Mouse (Mus musculus) left cerebral cortex, adult 11 months (tissue): ENCODE measurements around the gene Carhsp1.

Source experiments
- DNase-seq: peaks from one replicate; pipeline ENCODE4 v3.0.0; 2022; ENCODE audit warnings: low spot score

Carhsp1 gene

DNA sequence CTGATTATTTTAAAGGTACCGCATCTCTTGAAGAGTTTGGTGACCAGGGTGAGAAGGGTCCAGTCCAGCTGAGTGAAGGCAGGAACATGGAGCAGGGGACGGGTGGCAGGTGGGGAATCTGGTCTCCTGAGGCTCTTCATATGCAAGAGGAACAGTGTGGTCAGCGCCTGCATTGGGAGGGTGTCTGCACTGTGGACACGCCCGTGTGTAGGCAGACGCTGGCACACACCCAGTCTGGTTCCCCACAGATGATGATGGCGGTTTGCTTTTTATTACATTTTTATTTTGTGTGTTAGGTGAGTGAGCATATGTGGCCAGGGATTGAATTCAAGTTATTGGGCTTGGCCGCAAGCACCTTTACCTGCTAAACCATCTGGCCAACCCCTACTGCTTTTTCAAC is 3.6 kb upstream of the Carhsp1 start:
- no peak for DNase-seq

DNA sequence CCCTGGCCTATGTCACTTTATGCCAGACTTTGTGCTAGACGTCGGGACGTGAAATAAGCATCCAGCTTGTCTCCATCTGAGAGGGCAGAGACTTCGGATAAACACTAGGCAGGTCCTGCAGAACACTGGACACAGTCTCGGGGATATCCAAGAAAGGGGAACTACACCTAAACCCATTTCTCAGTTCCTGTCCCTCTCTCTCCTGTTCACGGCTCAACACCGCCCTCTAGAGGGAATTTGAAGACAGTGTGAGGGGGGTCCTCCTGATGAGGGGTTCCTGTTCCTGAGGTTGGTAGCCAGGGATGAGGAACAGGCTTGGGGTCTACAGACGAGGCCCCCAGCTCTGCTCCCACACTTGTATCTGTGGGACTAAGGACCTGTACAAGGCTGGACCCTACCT is 2.2 kb upstream of the Carhsp1 start:
- no peak for DNase-seq

DNA sequence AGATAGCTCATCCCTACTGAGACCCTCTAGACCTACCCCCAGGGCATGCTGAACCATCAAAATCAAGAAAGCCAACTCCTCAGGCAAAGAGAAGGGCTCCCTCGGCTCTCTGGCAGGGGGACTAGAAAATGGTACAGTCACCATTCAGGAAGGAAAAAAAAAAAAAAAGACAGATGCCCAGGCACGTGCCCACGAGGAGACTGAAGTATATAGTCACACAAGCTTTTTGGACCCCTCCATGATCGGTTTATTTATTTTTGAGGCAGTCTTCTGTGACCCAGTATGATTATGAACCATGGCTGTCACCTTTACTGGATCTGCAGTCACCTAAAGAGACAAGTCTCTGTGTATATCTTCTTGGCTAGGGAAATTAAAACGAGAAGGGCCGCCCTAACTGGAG is 1.4 kb upstream of the Carhsp1 start:
- DNase-seq, result no peak

- no peak for DNase-seq
Observed at GRCm38 (mm10) chr16:8672811-8673210, 856 bp upstream of the Carhsp1 start.

- no peak for DNase-seq
Observed at GRCm38 (mm10) chr16:8672350-8672687, 364 bp upstream of the Carhsp1 start.

- no peak for DNase-seq
Observed at GRCm38 (mm10) chr16:8670041-8671035, 1.6 kb downstream of the Carhsp1 start.

GRCm38 (mm10) chr16:8669432-8669831 is 2.5 kb downstream of the Carhsp1 start:
- DNase-seq, result no peak

- DNase-seq, result no peak
Observed at GRCm38 (mm10) chr16:8668386-8668785, 3.6 kb downstream of the Carhsp1 start.

GRCm38 (mm10) chr16:8667814-8668213 is 4.1 kb downstream of the Carhsp1 start:
- DNase-seq, result no peak

DNA sequence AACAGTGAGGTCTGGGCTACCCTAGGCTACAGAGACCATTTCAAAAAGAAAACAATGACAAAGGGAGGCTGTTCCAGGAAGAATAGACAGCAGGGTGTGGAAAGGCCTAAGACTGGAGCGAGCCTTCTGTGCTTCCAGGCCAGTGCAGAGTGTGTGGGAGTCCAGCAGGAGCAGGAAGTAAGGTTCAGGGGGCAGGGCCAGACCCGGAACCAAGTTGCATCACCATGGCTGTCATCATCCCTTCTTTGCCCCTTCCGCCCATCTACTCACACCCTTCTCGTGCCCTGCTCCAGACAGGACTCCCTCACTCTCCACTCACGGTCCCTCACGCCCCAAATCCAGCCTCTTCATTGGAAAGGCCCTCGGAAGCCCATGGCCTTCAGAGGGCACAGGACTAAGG is 4.7 kb downstream of the Carhsp1 start:
- DNase-seq, result no peak

DNA sequence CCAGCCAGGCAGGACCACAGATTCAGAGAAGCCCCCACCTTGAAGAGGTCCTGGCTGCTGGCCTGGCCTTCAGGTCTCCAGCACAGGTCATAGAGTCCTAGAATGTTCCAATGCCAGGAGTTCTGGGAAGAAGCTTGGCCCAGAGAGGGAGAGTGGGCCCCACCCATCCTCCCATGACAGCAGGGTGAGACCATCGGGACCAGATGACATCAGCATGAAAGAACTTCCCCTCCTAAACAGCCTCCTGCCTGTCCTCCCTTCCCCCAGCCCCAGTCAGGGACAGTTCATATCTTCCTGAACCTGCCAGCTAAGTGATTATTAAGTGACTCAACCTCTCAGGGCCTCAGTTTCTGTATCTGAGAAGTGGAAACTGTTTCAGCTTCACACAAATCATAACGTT is 5.5 kb downstream of the Carhsp1 start:
- no peak for DNase-seq

DNA sequence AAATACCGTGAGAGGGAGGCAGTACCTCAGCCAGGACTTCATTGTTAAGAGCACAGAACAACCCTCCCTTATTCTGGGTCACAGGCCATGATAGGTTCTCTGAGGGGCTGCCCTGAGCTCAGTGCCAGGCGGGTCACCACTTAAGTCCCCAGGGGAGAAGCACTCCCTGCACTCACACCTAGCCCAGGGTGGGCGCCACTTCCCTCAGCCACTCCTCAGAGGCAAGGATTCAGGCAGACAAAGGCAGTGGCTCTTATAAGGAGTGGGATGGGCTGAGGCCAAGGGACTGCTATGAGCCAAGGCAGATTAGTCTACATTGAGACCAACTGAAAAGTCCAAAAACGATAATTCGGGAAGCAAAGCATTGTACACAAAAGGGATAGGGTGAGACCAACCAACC is 6.6 kb downstream of the Carhsp1 start:
- no peak for DNase-seq

GRCm38 (mm10) chr16:8663606-8664539 is 8.1 kb downstream of the Carhsp1 start:
- no peak for DNase-seq

DNA sequence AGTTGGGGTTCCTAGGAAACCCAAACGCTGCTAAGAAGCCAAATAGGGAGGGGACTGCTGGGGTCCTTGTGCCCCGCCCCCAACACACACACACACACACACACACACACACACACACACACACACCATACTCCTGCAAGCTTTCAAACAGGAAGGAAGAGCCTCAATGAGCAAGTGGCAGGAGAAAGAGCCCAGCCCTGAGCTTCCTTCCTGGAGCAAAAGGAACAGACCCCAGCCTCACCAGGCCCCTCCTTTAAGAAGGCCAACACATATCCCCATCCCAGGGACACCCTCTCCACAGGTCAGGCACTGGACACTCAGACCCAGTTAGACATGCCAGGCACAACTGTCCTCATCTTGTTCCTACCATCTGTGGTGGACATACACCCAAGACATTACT is 8.9 kb downstream of the Carhsp1 start:
- no peak for DNase-seq

DNA sequence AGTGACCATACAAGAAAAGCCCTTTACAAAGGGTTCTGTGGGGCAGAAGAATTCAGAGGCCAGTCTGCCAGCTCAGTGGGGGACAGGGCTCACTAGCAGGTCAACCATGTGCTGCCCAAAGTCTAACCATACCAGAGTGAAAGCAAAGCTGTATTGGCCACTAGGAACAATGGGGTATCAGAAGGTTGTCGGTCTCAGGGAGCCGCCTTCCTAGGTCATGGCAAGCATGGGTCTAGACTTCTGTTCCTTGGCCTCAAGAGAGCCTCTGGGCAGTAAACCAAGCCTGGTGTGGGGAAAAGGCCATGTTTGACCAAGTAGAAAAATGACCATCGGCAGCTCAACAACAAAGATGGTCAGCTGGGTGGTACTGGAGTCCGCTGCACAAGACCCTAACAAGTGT is 13.2 kb downstream of the Carhsp1 start:
- DNase-seq, result no peak

DNA sequence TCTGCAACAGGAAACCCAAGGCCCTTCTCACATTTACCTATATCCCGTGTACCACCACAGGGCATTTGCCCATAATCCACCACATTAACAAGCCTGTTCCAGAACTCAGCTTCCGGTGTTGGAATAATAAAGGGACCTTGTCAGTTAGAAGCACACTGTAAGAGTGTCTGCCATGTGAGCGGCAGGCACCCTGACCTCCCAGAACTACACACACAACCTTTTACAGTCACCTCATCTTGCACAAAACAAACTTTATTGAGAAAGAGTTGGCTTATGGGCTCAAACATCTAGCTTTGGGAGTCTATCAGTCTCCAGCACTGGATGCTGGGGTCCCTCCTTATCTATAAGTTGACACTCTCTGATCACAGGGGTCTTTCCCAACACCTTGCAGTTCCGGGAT is 13.6 kb downstream of the Carhsp1 start:
- no peak for DNase-seq

GRCm38 (mm10) chr16:8656256-8656655 is 15.7 kb downstream of the Carhsp1 start:
- DNase-seq, result no peak

DNA sequence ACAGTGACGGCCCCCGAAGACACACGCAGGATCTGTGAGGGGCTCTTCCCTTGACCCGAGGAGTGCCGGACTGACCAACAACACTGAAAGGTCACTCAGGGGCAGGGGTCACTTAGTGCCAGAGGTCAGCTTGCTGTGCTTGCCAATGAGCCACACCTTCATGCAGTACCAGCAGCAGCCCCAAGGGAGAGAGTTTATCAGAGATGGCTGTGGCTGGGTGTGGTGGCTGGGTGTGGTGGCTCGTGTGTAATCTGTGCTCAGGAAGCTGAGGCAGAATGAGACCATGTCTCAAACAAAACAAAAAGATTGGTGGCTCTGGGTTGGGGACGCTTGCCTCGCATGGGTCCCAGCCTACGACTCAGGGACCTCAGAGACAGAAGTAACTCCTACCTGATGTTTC is 16.4 kb downstream of the Carhsp1 start:
- DNase-seq, result no peak

DNA sequence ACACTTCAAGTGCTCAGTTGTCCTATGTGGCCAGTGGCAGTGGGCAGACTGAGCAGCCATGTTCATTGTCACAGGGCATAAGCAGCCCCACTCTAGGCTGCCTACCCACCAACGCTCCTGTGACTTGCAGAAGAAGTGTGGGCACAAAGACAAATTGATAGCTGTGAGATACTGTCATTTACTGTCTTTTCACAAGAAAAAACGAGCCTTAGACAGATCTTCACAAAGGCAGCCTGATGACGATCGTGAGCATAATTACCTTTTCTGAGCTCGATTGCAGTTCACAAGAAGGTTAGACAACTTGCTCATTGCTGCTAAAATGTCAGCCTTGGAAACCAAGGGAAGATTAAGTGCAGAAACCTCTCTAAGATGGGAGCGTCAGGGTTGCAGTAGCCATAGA is 16.8 kb downstream of the Carhsp1 start:
- no peak for DNase-seq

DNA sequence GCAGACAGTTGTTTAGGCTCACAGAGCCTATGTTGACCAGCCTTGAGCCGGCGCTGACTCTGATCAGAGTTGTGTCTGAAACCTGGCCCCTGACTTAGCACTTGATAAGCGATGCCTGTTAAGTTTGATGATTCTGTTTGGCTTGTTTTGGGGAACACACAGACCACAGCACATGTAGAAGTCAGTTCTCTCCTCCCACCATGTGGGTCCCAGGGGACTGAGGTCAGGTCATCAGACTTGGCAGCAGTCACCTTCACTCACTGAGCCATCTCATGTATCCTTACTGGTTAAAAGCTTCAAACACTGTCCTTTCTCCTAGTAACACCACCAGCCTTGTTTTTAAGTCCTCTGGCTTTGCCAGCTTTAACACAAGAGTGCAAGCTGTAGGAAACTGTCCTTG is 21.9 kb downstream of the Carhsp1 start:
- no peak for DNase-seq

- no peak for DNase-seq
Observed at GRCm38 (mm10) chr16:8645546-8645945, 26.4 kb downstream of the Carhsp1 start.

- DNase-seq, result no peak
Observed at GRCm38 (mm10) chr16:8643855-8644254, 28.1 kb downstream of the Carhsp1 start.
